Mouse (Mus musculus) limb, embryonic 11.5 days (tissue): ENCODE results near the gene Pole4. TPM values are rescaled to one million over a fixed set of nuclear protein-coding genes. Genes with fewer than 3 reads are reported as not detected.

ENCODE experiments used
- ATAC-seq: fragments of 200-750 bp; cut with Nextera tagmentation; 2 replicates; pipeline ENCODE4 v1.8.0; 2017; ENCODE audit warnings: low read depth; ENCODE audit not compliant: insufficient number of reproducible peaks, low FRiP score, low TSS enrichment
- DNase-seq: peaks from one replicate; pipeline ENCODE4 v3.0.0-alpha.2; 2015; ENCODE audit warnings: low spot score
- H3K27ac ChIP-seq: fragments of 300-500 bp; sonication (generic); replicated peaks from 2 replicates; pipeline ENCODE4 v1.5.1; 2014; ENCODE audit warnings: low read depth, mild to moderate bottlenecking, low read length
- H3K27me3 ChIP-seq: fragments of 300-500 bp; sonication (generic); 2 replicates; pipeline ENCODE4 v1.6.1; 2014; ENCODE audit warnings: mild to moderate bottlenecking, low read length, mixed read lengths; ENCODE audit not compliant: control insufficient read depth, insufficient read depth
- H3K36me3 ChIP-seq: fragments of 300-500 bp; sonication (generic); 2 replicates; pipeline ENCODE4 v1.6.1; 2014; ENCODE audit warnings: mild to moderate bottlenecking, low read length, moderate library complexity, mixed read lengths; ENCODE audit not compliant: control insufficient read depth, insufficient read depth
- H3K4me1 ChIP-seq: fragments of 300-500 bp; sonication (generic); 2 replicates; pipeline ENCODE4 v1.6.1; 2014; ENCODE audit warnings: low read length, mixed read lengths; ENCODE audit not compliant: control insufficient read depth, insufficient read depth
- H3K4me2 ChIP-seq: fragments of 300-500 bp; sonication (generic); 2 replicates; pipeline ENCODE4 v1.6.1; 2014; ENCODE audit warnings: low read depth, mild to moderate bottlenecking, moderate library complexity; ENCODE audit not compliant: severe bottlenecking
- H3K4me3 ChIP-seq: fragments of 300-500 bp; sonication (generic); 2 replicates; pipeline ENCODE4 v1.5.1; 2014; ENCODE audit warnings: low read depth, low read length
- H3K9ac ChIP-seq: fragments of 300-500 bp; sonication (generic); 2 replicates; pipeline ENCODE4 v1.6.1; 2014; ENCODE audit warnings: mild to moderate bottlenecking, low read length
- H3K9me3 ChIP-seq: fragments of 300-500 bp; sonication (generic); 2 replicates; pipeline ENCODE4 v1.6.1; 2016; ENCODE audit warnings: low read length; ENCODE audit not compliant: control insufficient read depth
- WGBS: fragments of 180-500 bp; shearing (Covaris S2); extraction: QIAGEN DNeasy Blood & Tissue Kit; methylation state at CpG from one replicate; pipeline ENCODE4 v1.1.7; 2014; 5-methylcytosine and 5-hydroxymethylcytosine counted together
- polyA plus RNA-seq: library from polyadenylated mRNA; unstranded; fragments of >200 nt; fragmentation: Nextera tagmentation; extraction: Ambion mirVana; gene quantifications from 2 replicates; pipeline ENCODE4 v1.2.1, GENCODE M21; 2014

The Pole4 gene
- polyA plus RNA-seq, 1 experiment from 2014 or later, result 105 TPM

DNA sequence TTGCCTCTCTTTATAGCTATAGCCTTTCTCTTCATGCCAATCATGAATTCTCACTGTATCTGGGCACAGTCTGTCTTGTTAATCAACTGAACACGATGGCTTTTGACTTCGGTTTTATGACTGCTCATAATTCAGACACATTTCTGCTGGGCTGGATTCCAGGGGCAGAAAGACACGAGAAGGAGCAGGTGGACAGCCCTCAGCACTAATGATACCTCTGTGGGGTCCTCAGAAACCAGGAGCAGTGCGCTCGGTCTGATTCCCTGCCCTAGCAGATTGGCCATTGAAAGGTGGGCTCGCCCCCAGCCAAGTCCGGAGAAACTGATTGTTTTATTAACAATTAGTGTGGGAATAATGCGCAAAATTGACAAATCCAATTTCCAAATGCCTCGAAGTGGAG is 101.9 kb downstream of the Pole4 start:
- no peaks in the 10 kb centered on the region for H3K27me3 ChIP-seq
- no peak overlapping the region for H3K9ac ChIP-seq
- H3K9me3 ChIP-seq, result no peaks in the 10 kb centered on the region
- 81% methylated on average over 9 of the region's 9 CpGs for WGBS
- no peak overlapping the region for H3K27ac ChIP-seq
- H3K4me1 ChIP-seq, result no peaks in the 10 kb centered on the region
- H3K36me3 ChIP-seq, result no peaks in the 10 kb centered on the region
- ATAC-seq, result no peak
- no peak for DNase-seq
- no peak overlapping the region for H3K4me3 ChIP-seq
- H3K4me2 ChIP-seq, result no peak overlapping the region

DNA sequence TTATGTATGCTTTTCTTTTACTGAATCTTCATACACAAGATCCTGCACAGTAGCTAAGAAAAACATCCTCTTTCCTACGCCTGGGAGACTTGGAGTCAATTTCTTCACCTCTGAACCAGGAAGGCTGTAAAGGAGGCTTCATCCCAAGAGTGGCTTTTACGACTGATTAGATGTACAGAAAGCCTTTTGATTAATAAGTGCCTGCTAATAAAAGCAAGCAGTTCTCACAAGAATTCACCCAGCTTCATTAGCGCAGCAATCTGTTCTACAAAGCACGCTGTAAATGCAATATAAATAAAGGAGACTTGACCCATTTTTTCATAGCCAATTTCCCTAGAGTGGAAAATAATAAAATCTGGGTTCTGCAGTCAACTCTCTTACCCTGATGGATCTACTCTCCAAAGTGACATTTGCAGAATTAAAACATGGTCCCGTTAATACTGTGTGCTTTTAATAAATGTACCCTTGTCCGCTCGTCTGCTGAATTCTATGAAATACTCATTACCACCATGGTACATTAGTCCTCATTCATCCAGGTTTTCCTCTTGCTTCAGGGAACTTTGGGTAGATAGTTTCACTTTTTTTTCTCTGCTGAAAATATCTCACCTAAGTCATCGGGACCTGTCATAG is 109.6 kb downstream of the Pole4 start:
- Histone ChIP-seq H3K27ac (no peak overlapping the region), H3K4me2 (no peak overlapping the region), H3K4me1 (no peaks in the 10 kb centered on the region), H3K36me3 (no peaks in the 10 kb centered on the region), H3K9me3 (no peaks in the 10 kb centered on the region), H3K27me3 (no peaks in the 10 kb centered on the region), H3K4me3 (no peak overlapping the region), H3K9ac (no peak overlapping the region)
- 51% methylated on average over 8 of the region's 8 CpGs for WGBS
- ATAC-seq (no peak), DNase-seq (no peak)

DNA sequence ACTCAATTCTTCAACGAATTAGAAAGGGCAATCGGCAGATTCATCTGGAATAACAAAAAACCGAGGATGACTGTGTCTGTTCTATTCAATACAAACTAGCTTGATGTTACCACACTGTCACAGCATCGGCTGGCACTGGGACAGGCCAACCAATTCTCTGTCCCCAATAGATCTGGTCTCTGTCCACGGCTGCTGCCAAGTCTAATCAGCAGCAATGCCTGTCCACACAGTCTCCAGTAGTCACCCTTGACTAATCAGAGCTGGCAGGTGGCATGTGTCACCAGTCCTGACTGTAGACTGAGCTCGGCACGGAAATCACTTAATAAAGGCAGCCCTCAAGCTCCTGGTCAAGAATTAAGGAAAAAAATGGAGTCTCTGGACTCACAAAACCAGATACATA is 115.8 kb downstream of the Pole4 start:
- Histone ChIP-seq H3K27me3 (no peaks in the 10 kb centered on the region), H3K4me1 (no peaks in the 10 kb centered on the region), H3K9ac (no peak overlapping the region), H3K27ac (no peak overlapping the region), H3K36me3 (no peaks in the 10 kb centered on the region), H3K4me3 (no peak overlapping the region), H3K4me2 (no peak overlapping the region), H3K9me3 (no peaks in the 10 kb centered on the region)
- WGBS, result 88% methylated on average over 7 of the region's 7 CpGs
- no peak for DNase-seq
- no peak for ATAC-seq

DNA sequence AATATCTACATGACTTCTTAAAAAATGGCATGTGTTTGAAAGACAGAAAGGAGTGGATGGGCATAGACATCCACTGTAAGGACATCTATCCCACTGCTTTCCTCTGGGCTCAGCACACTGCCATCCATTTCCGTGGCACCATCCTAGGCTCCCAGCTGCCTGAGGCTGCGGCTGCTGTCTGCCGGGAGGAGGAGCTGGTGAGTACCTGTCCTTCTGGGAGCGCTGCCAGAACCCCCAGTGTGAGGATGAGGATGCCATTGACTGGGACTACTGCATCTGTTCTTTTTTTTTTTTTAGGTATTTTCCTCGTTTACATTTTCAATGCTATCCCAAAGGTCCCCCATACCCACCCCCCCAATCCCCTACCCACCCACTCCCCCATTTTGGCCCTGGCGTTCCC is 119.8 kb downstream of the Pole4 start:
- H3K9me3 ChIP-seq, result no peaks in the 10 kb centered on the region
- 50% methylated on average over 5 of the region's 6 CpGs for WGBS
- H3K4me2 ChIP-seq, result no peak overlapping the region
- H3K4me1 ChIP-seq, result no peaks in the 10 kb centered on the region
- ATAC-seq, result no peak
- no peak overlapping the region for H3K9ac ChIP-seq
- H3K4me3 ChIP-seq, result no peak overlapping the region
- no peaks in the 10 kb centered on the region for H3K36me3 ChIP-seq
- H3K27ac ChIP-seq, result no peak overlapping the region
- DNase-seq, result no peak
- H3K27me3 ChIP-seq, result no peaks in the 10 kb centered on the region

DNA sequence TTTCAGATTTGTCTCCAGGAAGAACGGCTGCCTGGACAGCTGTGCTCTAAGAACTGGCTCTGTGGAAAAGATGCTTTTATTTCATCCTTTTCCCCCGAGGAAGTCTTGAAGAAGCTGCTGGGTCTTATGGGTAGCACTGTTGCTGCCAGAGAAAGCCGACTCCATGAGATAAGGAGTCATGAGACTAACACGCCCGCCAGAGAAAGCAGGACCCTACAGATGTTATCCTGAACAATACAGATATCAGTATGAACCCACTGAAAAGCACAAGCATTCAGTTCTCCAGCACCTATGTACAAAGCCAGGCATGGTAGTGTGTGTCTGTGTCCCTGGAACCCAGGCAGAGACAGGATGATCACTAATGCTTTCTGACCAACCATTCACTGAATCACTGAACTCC is 129.7 kb downstream of the Pole4 start:
- no peaks in the 10 kb centered on the region for H3K4me1 ChIP-seq
- 86% methylated on average over 5 of the region's 5 CpGs for WGBS
- H3K36me3 ChIP-seq, result no peaks in the 10 kb centered on the region
- H3K4me3 ChIP-seq, result no peak overlapping the region
- no peak overlapping the region for H3K4me2 ChIP-seq
- no peaks in the 10 kb centered on the region for H3K9me3 ChIP-seq
- DNase-seq, result no peak
- H3K9ac ChIP-seq, result no peak overlapping the region
- no peak for ATAC-seq
- no peaks in the 10 kb centered on the region for H3K27me3 ChIP-seq
- H3K27ac ChIP-seq, result no peak overlapping the region

Other genes with a start within 250 kb of the Pole4 start
- 19.5 and 20.1 TPM in 2 replicates for gene Hk2, start 69.1 kb upstream of the Pole4 start, polyA plus RNA-seq
- 1.1 and 1.2 TPM in 2 replicates for gene Sema4f, start 234.4 kb upstream of the Pole4 start, polyA plus RNA-seq
- 0.12 and 0.27 TPM in 2 replicates for gene M1ap, start 241.5 kb upstream of the Pole4 start, polyA plus RNA-seq